Mouse (Mus musculus): ENCODE measurements at regions not wholly inside any gene's neighbourhood (a gene's known extent, or its start where the extent isn't known, plus 50 kb on each side); places are given as distances from the start of the nearest gene placed in this dataset.
A peak's percentile ranks its signal among the peaks of the same experiment; 100 is the strongest.

DNA sequence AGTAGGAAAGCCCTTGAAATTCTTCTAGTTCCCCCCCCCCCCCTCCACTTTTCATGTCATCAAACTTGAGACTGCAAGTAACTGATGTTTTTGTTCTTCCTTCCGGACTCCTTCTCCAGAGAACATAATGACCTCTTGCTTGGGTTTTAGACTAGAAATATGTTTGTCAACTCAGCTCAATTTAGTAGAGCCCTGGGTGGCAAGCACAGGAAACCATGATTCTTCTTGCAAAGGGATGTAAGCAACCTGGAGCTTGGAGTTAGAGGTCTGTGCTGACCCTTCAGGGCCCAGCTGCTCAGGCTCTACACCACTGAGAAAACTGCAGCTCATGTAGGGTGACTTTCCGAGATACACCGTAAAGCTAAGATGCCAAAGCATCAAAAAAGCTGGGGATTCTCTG is 127.2 kb upstream of the Meis1 start:
- DNase-seq (ENCODE audit: low spot score): no peak

DNA sequence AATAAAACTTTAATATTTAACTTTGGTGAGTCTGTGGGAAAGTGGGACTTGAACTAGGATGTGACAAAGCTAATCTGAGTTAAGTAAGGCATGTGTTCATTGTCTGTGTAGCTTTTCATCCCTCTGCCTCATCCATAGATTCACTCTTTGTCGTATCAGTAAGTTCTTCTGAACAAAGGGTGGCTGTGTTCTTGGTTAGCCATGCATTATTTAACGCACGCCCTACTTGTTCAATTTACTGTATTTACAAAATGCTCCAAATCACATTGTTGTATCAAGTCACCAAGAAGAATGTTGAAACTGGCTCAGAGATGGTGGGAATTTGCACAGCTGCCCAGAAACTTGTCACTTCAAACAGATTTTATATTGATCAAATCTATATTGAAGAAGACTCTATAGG is 132.2 kb upstream of the Meis1 start:
- DNase-seq (ENCODE audit: low spot score): no peak

DNA sequence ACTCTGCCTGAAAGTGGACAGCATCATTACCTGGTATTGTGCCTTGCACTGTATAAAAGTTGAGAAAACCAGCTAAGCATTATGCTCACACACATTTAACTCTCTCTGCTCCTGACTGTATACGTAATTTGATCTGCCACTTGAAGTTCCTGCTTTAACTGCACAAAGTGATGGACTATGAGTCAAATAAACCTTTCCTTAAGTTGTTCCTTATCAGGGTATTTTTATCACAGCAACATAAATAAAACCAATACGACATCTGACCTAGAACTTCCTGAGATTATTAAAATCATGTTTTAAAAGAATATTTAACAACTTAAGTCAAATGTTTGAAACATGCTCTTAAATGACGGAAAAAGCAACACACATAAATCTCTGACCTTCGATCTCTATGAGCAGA is 134.9 kb upstream of the Meis1 start:
- DNase-seq (ENCODE audit: low spot score): no peak

DNA sequence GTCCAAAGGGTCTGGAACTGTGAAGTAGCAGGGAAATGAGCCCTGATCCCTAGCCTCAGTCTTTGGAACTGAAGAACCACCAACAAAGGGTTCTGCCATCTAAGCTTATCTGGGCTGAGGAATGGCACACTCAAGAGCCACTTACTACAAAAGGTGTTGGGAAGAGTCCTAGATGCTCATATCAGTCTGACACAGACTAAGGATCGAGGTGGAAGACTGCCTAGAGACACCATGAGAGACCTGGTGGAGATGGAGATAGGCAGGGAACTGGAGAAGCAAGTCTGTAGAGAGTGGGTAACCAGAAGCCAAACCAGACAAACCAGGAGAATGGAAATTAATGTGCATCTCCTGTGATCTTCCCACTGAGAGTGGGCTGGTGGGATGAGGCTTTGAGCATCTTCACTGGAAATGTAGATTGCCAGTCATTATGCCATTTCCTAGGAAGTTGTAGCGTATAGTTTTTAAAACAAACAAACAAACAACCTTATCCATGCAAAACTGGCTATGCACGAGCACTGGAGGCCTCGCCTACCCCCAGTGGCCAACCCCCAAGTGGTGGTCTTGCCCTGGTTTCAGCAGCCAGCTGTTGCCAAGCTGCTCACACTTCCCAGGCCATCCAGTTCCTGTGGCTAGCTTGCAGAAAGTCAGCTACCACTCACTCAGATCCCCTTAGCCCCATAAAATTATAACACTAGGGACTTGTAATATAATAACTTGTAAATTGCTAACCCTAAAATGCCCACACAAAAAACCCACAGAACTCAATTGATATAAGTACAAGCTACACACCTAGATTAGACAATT is 136.2 kb upstream of the Meis1 start:
- DNase-seq (ENCODE audit: low spot score): no peak

DNA sequence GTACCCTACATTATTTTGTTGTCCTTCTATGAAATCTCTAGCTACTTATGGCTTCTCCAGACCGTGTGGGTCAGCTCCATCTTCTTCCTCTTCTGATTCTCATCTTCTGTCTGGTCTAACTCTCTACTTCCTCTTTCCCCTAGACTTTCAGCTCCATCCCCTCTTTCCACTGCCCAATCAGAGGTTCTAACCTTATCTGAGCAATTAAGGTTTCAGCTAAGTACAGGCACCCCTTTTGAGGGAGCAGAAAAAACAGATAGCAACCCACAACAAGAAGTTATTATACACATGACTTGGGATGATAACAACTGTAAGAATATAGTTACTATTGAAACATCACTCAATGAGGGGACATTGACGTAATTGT is 136.8 kb upstream of the Meis1 start:
- DNase-seq (ENCODE audit: low spot score): no peak

DNA sequence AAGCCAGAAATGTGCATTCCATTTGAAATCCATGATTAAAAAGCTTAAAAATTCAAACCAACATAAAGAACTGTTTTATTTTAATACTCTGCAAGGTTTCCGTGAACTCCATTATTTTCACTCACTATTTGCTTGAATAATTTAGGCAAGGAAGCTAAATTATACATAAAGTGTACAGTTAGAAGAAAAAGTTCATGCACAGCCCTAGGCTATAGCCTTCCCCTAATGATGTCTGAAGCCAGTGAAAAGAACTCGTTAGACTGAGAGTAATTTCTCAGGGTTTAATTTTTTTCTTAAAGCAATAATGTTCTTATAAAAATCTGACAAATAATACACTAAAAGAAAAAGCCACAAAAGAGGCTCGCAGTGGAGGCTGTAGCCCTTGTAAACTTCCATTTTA is 141.4 kb upstream of the Meis1 start:
- no peak for DNase-seq (ENCODE audit: low spot score)

DNA sequence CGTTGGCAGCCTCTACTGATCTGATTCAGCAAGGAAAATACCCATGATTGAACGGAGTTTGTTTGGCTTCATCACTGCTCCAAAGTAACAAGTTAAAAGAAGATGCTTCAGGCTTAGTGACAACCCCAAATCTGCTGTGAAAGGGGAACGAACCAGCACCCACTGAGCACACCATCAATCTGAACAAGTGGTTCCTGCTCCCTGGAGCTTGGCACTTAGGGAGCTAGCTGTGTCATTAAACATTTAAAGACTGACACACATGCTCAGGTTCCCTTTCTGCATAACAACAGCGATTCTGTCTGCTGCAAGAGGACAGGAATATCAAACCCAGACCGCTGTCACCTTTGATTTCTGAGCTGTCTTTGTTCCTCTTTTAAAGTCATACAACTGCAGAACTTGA is 141.9 kb upstream of the Meis1 start:
- no peak for DNase-seq (ENCODE audit: low spot score)

DNA sequence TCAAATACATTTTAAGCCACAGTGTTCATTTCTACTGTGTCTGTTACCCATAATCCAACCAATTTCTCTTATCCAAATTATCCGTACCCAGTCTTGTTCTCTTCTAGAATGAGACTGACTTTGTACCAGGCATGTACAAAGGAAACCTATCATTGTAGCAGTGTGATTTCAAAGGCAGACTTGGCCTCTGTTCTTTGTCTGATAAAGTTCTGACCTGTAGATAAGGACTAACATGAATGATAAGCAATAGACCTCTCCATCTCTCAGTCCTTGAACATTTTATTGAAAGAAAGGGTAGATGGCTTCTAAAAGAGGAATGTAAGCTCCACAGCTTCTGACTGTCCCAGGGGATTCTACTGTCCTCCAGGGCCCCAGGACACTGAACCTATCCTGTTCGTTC is 152.2 kb upstream of the Meis1 start:
- no peak for DNase-seq (ENCODE audit: low spot score)

DNA sequence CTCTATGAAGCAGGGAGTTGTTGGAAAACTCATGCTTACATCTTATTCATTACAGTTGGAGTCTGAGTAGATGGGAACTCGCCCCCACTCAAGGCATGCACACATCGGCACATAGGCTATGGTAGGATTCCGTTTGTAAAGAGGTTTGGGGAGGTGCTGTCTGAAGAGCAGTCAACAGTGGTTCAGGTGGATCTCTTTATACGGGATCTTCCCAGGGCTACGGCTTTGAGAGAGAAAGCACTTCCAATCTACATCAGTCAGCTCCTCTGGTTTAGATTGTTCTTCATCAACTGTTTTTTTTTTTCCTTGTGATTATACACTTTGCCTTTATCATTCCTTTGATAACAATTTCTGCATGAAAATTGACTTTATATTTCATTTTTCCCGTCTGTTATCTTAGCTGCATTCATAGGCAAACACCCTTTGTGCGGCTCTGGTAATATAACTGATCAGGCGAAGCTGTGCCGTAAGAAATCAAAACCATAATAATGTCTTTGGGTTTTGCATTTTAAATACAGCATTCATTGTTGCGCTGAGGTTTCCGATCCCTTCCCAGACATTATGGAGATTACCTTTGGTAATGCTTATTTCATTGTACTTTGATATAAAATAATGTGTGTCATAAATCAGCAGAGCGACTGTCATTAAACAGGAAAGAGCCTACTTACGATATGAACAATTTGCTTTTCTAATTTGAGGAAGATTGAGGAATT is 155.7 kb upstream of the Meis1 start:
- DNase-seq (ENCODE audit: low spot score): no peak

DNA sequence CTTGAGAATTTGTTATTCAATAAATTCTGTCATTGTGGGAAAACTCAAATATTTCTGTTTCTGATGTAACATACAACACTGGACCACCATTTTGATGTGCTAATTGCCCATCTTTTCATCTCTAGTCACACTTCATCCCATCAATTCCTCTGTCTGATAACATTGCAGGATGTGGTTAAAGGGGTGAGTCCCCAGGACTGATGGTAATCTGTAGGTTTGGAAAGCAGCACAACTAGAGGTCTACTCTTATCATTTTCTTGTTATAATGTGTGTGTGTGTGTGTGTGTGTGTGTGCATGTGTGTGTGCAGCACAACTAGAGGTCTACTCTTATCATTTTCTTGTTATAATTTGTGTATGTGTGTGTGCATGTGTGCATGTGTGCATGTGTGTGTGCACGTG is 160.5 kb upstream of the Meis1 start:
- no peak for DNase-seq (ENCODE audit: low spot score)

DNA sequence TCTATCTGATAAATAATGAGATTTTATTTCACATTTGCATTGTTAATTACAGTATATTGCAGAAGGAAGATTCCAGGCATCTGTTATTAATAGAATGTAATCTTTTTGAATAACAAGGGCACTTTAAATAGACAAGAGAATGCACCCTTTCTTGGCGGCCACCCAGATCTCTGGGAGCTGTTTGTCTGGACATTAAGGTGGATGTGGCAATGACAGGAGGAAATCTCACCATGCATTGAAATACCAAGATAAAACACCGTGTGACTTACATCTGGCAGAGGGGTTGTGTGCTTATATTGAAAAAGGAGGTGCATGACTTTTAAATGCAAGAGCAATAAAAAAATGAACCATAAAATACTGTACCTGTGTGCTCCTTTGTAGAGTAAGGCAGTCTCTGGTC is 171.0 kb upstream of the Meis1 start:
- no peak for DNase-seq (ENCODE audit: low spot score)

DNA sequence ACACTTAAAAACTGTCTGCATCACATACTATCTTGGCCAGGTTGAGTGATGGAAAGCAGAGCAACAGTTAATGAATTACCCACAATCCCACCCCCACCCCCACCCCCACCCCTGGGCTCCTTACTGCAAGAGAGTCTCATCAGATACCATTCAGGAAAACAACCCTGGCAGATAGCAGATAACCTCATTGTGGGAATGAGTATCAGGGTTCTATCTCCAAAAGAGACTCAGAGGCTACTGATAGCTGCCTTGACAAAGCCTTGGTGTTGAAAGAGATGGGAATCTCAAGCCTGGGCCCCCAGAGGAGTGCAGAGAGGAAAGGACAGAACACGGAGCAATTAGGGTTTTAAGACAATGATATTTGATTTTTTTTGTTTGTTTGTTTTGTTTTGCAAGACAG is 175.7 kb upstream of the Meis1 start:
- DNase-seq (ENCODE audit: low spot score): no peak

DNA sequence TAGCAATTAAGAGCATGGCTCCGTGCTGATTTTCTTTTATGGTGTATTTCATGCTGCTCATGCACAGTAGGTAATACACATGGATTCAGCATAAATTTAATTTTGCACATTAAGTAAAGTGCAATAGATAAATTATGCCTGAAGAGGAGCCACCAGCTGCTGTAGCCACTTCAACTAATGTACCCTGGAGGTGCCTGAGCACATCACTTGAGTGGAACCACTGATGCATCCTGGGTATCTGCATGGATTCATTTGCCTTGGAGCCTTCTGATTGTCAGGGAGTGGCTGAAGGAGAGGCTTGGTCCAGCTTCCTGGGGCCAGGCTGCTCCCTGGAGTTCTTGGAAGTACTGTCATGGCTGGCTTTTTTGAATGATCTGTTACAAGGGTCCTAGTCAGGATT is 179.0 kb upstream of the Meis1 start:
- DNase-seq (ENCODE audit: low spot score): no peak

DNA sequence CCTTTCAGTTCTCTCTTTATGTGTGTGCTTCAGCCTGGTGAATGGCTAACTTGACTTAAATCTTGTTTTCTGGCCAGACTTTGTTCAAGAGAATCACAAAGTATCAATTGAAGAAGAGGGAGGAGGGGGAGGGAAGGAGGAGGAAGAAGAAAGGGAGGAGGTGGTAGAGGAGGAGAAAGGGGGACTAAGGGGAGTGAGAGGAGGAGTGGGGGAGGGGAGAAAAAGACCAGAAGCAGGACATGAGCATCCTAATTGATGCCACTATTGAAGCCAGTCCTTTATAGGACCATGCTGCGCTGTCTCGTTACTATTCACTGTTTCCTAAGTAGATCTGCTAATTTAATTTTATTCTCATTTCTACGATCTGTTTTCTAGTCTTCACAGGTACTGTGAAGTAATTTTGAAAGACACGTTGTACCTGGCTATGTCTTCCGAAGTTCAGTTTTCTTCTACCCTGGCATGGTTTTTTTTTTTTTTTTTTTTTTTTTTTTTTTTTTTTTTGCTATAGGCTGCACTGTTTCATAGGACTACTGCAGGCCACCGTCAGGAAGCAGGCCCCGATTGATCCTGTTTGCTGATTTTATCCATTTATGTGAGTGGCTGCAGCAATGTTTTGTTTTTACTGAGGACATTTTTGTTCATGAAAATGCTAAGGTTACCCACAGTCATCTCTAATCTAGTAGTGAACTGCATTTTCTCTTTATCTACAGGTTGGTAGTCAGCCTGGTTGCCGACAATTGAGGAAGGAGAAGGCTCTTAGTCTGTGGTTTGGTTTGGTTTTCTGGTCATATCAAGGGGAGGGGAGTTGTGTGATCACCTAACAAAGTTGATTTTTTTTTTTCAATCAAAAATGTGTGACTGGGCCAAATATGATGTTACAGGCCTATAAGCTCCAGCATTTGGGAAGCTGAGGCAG is 184.1 kb upstream of the Meis1 start:
- DNase-seq (ENCODE audit: low spot score): no peak

DNA sequence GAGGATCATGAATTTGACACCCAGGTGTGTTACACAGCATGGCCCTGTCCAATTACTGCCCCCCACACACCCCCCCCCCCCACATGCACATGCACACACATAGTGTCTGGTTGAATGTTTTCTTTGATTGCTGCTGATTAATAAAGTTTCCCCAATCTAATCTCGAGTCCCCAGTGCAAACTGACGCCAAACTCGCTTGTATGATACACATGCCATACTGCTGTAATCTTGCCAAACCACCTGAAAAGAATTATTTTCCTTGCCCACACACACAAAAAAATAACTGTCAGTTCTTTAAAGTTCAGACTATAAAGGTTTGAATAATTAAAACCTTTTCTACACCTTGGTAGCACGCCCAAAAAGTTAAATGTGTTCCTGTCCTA is 184.7 kb upstream of the Meis1 start:
- DNase-seq (ENCODE audit: low spot score): no peak

DNA sequence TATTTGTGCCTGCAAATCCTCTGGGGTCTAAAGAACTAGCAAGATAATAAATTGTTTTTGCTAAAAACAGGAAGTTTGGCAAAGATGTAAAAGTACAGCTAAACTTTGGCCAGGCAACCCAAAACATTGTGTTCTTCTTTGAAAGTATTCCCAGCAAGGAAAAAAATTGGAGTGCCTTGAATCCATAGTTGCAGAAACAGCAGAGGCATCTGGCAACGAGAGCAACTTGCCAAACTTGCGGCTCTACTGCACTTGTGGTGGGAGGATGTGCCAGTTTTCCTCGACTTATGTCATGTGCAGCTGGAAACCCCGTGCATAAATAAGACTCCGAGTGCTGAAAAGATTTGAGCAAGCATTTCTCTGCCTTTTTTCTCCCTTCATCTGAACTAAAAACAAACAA is 185.2 kb upstream of the Meis1 start:
- DNase-seq (ENCODE audit: low spot score): peak; percentile 15

DNA sequence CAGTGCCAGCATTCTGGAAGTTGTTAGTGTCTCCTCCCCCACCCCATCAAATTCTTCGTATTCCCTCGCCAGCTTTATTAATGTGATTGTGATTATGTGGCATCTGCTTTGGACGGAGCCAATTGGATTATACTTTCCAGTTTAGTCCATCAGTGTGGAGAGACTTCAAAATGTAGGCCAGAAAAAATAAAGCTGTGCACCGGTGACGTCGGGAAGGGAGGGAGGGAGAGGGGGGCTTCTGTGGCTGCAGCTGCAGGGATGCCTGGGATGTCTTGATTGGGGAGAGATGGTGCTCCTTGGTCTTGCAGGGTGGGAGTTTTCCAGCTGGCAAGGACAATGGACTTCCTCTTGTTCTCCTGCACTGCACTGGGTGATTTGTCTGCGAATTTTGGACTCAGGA is 185.7 kb upstream of the Meis1 start:
- no peak for DNase-seq (ENCODE audit: low spot score)

DNA sequence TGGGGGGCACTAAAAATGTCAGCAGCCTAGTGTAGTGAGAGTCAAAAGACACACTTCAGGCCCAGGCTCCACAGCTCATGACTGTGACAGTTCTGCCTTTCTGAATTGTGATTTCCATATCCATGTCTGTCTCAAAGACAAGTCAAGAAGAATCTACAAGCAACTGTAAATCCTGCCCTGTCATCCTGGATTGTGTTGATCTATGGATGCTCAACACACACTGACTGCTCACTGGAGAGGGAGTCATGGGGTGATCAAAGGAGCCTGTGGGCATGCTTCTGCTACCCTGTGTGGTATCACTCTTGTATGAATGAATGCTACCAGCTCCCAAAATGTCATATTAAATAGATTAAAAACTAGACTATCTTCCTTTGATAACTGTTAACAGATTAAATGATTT is 186.4 kb upstream of the Meis1 start:
- DNase-seq (ENCODE audit: low spot score): no peak

DNA sequence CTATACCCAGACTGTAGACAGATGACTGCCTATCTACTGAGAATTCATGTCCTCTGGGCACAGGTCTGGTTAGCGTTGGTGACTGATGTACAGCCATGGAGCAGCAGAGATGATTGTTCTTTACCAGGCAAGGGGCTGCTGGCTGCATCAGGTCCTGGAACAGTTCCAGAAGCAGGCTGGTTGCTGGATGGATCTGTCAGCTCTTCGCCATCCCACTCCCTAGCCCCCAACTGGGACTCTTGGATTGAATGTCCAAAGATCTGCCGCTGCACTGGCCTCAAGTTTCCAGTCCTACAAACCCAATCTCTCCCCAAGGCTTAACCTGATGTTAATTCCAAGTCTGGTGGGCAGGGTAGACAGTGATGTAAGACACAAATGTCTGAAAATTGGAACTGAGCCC is 200.7 kb upstream of the Meis1 start:
- no peak for DNase-seq (ENCODE audit: low spot score)

DNA sequence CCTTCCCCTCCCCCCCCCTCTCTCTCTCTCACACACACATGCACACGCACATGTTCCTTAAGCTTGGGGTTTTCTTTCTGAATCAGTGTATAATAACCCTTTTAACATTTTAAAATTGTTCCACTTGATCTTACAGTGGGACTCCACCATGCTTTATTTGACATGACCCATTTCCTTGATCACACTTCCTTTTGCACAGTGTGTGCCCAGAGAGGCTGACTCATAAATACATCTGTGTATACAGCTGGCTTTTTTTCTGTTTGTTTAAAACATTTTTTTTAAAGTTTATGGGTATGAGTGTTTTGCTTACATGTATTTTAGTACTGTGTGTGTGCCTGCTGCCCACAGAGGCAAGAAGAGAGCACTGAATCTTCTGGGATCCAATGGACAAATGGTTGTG is 202.7 kb upstream of the Meis1 start:
- DNase-seq (ENCODE audit: low spot score): no peak

DNA sequence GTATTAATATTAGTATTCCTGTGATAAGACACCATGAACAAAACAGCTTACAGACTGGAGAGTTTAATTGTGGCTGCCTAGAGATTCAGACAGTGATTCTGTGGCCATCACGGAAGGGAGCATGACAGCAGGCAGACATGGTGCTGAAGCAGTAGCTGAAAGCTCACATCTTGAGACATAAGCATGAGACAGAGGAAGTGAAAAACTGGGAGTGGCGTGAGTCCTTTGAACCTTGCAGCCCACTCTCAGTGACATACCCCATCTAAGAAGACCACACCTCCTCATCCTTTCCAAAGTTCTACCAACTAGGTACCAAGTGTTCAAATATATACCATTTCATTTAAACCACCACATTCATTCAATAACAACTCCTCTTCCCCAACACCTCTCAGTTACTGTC is 208.0 kb upstream of the Meis1 start:
- DNase-seq (ENCODE audit: low spot score): no peak

DNA sequence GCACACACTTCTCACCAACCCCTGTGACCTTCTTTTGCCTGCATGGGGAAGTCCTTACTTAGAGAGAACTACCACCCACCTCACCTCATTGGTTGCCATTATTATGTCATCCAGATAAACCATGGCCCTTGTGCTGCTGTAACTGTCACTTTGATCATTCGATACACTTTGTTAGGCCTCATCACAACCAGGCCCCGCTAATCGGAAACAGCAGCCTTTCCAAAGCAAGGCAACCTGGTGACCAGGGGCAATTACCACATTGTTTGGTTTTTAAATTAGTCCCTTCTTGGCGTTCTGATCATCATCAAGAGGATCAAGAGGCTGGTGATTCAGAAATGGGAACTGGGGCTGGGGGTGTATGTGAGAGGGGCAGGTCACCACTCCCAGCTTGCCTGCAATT is 208.9 kb upstream of the Meis1 start:
- DNase-seq (ENCODE audit: low spot score): no peak
